Mouse (Mus musculus) kidney, adult 2 months (tissue): ENCODE measurements around the gene Nfia.

Experiments
- CTCF ChIP-seq: fragments of 200-500 bp; conservative IDR thresholded peaks from 2 replicates; pipeline ENCODE4 v1.5.1; 2011; ENCODE audit warnings: low read depth, mild to moderate bottlenecking, control low read depth, low read length, moderate library complexity, mixed read lengths; ENCODE audit not compliant: insufficient read depth, insufficient read length
- POLR2A ChIP-seq: fragments of 200-500 bp; IDR thresholded peaks from one replicate; pipeline ENCODE4 v1.6.1; 2011; ENCODE audit warnings: low read depth, low read length, control low read depth

GRCm38 (mm10) chr4:97805896-97806808, 33.6 kb downstream of the Nfia start:
- TF ChIP-seq CTCF (no peak), POLR2A (no peak)
